Mouse (Mus musculus): ENCODE results near the gene Sectm1b. TPM values are rescaled to one million over a fixed set of nuclear protein-coding genes. Genes with fewer than 3 reads are reported as not detected.
"Not testable (repeated sequence)": the region's sequence is repeated elsewhere in the genome, so short reads cannot be mapped to it uniquely, and the experiment has no call there.

Sectm1b gene
- polyA plus RNA-seq, 1 experiment from 2014 or later = not detected

DNA sequence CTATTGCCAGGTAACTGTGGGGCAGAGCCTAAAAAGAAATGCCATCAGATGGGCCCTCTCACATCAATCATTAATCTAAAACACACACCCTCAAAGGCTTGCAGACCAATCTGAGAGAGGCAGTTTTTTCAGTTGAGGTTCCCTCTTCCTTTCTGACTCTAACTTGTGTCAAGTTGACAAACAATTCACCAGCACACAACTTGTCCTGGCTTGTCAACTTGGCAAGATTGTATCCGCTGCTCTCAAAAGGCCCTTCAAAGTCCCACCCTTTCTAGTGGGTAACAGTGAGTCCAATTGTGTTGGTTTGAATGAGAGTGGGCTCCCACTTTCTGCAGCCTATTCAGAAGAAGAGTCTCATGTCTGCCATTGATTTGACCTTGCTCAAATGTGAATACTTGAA is 18.1 kb downstream of the Sectm1b start:
- ATAC-seq (ENCODE audit: low FRiP score) (no peak), DNase-seq (ENCODE audit: low spot score, missing footprints) (no peak)
- Histone ChIP-seq H3K9ac (ENCODE audit: low read length) (no peak overlapping the region), H3K9me3 (ENCODE audit: control insufficient read depth, low read length) (no peaks in the 10 kb centered on the region), H3K4me1 (ENCODE audit: control insufficient read depth, insufficient read depth, low read length) (no peaks in the 10 kb centered on the region), H3K27ac (ENCODE audit: low read depth, low read length) (no peak overlapping the region), H3K27me3 (ENCODE audit: control insufficient read depth, insufficient read depth, low read length) (no peaks in the 10 kb centered on the region), H3K4me2 (no peak overlapping the region), H3K36me3 (ENCODE audit: control insufficient read depth, insufficient read depth, low read length) (no peaks in the 10 kb centered on the region), H3K4me3 (ENCODE audit: low read depth, low read length) (no peak overlapping the region)
- WGBS = 63% methylated on average over 1 of the region's 1 CpGs

DNA sequence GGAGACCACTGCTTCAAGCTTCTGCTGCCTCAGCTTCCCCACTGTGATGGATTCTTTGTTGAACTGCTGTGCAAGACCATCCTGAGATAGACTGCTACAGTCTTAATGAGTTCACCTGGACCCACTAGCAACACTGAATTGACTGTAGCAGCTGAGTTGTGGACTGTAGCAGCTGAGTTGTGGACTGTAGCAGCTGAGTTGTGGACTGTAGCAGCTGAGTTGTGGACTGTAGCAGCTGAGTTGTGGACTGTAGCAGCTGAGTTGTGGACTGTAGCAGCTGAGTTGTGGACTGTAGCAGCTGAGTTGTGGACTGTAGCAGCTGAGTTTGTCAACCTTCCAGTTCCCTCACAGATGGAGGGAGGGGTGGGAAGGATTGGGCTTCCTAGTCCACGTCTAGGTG is 20.3 kb downstream of the Sectm1b start:
- not testable (repeated sequence) for ATAC-seq (ENCODE audit: low FRiP score); H3K27ac ChIP-seq (ENCODE audit: low read depth, low read length); H3K4me1 ChIP-seq (ENCODE audit: control insufficient read depth, insufficient read depth, low read length); H3K27me3 ChIP-seq (ENCODE audit: control insufficient read depth, insufficient read depth, low read length); H3K36me3 ChIP-seq (ENCODE audit: control insufficient read depth, insufficient read depth, low read length); H3K4me2 ChIP-seq; H3K9ac ChIP-seq (ENCODE audit: low read length); H3K4me3 ChIP-seq (ENCODE audit: low read depth, low read length); DNase-seq (ENCODE audit: low spot score, missing footprints); H3K9me3 ChIP-seq (ENCODE audit: control insufficient read depth, low read length)
- WGBS = 59% methylated on average over 1 of the region's 1 CpGs

GRCm38 (mm10) chr11:121042480-121042879 is 20.9 kb downstream of the Sectm1b start:
- no peak for ATAC-seq (ENCODE audit: low FRiP score)
- Histone ChIP-seq H3K4me3 (ENCODE audit: low read depth, low read length) (no peak overlapping the region), H3K4me2 (no peak overlapping the region), H3K36me3 (ENCODE audit: control insufficient read depth, insufficient read depth, low read length) (no peaks in the 10 kb centered on the region), H3K27me3 (ENCODE audit: control insufficient read depth, insufficient read depth, low read length) (no peaks in the 10 kb centered on the region), H3K4me1 (ENCODE audit: control insufficient read depth, insufficient read depth, low read length) (no peaks in the 10 kb centered on the region), H3K9me3 (ENCODE audit: control insufficient read depth, low read length) (no peaks in the 10 kb centered on the region), H3K9ac (ENCODE audit: low read length) (no peak overlapping the region), H3K27ac (ENCODE audit: low read depth, low read length) (no peak overlapping the region)
- WGBS = 81% methylated on average over 4 of the region's 4 CpGs
- DNase-seq (ENCODE audit: low spot score, missing footprints) = no peak

GRCm38 (mm10) chr11:121041636-121042035 is 21.7 kb downstream of the Sectm1b start:
- H3K27ac ChIP-seq (ENCODE audit: low read depth, low read length) = no peak overlapping the region
- H3K9me3 ChIP-seq (ENCODE audit: control insufficient read depth, low read length) = no peaks in the 10 kb centered on the region
- no peak overlapping the region for H3K4me3 ChIP-seq (ENCODE audit: low read depth, low read length)
- ATAC-seq (ENCODE audit: low FRiP score) (no peak), DNase-seq (ENCODE audit: low spot score, missing footprints) (no peak)
- no peak overlapping the region for H3K4me2 ChIP-seq
- no peaks in the 10 kb centered on the region for H3K4me1 ChIP-seq (ENCODE audit: control insufficient read depth, insufficient read depth, low read length)
- H3K36me3 ChIP-seq (ENCODE audit: control insufficient read depth, insufficient read depth, low read length) = no peaks in the 10 kb centered on the region
- H3K27me3 ChIP-seq (ENCODE audit: control insufficient read depth, insufficient read depth, low read length) = no peaks in the 10 kb centered on the region
- WGBS = 71% methylated on average over 4 of the region's 4 CpGs
- no peak overlapping the region for H3K9ac ChIP-seq (ENCODE audit: low read length)

- Histone ChIP-seq H3K27ac (ENCODE audit: low read depth, low read length) (no peak overlapping the region), H3K4me1 (ENCODE audit: control insufficient read depth, insufficient read depth, low read length) (no peaks in the 10 kb centered on the region), H3K9ac (ENCODE audit: low read length) (no peak overlapping the region), H3K4me2 (no peak overlapping the region), H3K27me3 (ENCODE audit: control insufficient read depth, insufficient read depth, low read length) (no peaks in the 10 kb centered on the region), H3K9me3 (ENCODE audit: control insufficient read depth, low read length) (no peaks in the 10 kb centered on the region), H3K36me3 (ENCODE audit: control insufficient read depth, insufficient read depth, low read length) (no peaks in the 10 kb centered on the region), H3K4me3 (ENCODE audit: low read depth, low read length) (no peak overlapping the region)
- peak; percentile 59; the same call in 1 of the 2 replicates for ATAC-seq (ENCODE audit: low FRiP score)
- DNase-seq (ENCODE audit: low spot score, missing footprints) = peak; percentile 97
- WGBS = 5% methylated on average over 4 of the region's 4 CpGs
These were observed 22.2 kb downstream of the Sectm1b start for GRCm38 (mm10) chr11:121041212-121041611.

DNA sequence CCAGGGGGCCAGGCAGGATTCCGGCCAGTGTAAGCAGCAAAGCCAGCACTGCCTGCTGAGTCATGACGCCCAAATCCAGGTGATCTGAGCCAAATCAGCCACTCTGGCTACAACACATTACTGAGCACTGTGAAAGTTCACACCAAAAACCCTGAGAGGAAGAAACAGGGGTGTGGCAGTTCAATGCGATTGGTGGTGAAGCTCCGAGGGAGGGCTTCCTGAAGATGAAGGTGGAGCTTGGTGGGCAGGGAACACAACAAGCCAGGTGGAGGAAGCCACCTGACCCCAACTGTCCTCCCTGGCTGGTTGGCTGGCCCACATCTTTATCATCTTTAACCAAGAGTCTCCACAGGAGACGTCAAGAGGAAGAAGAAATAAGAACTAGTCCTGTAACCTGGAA is 24.1 kb downstream of the Sectm1b start, which contains the start of gene Cd7:
TSS of gene Cd7 (minus strand) at position 117 of the 400 bp plus-strand sequence.
- 77% methylated on average over 5 of the region's 5 CpGs for WGBS
- no peak within 1 kb of the TSS for H3K4me2 ChIP-seq
- no peak within 1 kb of the TSS for H3K27ac ChIP-seq (ENCODE audit: low read depth, low read length)
- no peak for DNase-seq (ENCODE audit: low spot score, missing footprints)
- no peak within 1 kb of the TSS for H3K4me3 ChIP-seq (ENCODE audit: low read depth, low read length)
- no peaks in the 10 kb centered on the region for H3K9me3 ChIP-seq (ENCODE audit: control insufficient read depth, low read length)
- ATAC-seq (ENCODE audit: low FRiP score) = no peak
- no peak within 1 kb of the TSS for H3K9ac ChIP-seq (ENCODE audit: low read length)
- no peaks in the 10 kb centered on the region for H3K4me1 ChIP-seq (ENCODE audit: control insufficient read depth, insufficient read depth, low read length)
- no peaks in the 10 kb centered on the region for H3K36me3 ChIP-seq (ENCODE audit: control insufficient read depth, insufficient read depth, low read length)
- H3K27me3 ChIP-seq (ENCODE audit: control insufficient read depth, insufficient read depth, low read length) = no peaks in the 10 kb centered on the region

DNA sequence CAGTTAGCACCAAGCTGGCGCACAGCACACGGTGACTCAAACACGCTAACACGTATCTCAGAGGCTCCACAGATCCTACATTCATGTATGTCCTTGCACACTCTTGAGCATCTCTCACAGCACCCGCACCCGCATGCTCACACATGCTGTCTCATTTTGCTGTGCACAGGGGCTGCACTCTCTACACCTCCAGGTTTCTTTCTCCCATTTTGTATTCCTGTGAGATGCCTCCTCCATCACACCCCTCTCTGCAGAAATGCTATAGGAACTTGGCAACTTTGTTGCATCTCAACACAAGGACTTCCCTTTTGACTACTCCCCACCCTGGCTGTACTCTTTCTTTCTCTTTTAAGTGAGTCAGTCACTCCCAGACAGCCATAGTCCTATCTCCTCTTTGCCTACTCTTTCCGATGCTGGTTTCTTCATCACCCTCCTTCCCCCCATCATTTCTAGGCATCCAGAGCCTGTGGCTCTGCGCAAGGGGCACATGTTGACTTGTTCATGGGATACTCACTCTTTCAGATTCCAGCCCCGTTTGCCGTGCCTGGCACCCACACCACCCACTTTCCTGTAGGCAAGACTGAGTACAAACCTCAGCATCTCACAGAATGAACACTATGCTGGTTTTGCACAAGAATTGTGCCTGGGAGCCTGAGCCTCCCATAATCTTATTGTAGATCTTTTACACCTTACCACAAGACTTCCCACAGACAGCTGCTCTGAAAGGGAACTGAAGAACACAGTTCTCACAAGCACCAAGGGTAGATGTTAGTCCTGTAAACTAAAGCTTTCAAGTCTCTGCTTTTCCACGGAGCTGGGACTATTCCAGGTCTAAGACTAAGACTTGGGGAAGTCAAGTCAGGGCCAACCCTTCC is 24.8 kb downstream of the Sectm1b start:
- no peak overlapping the region for H3K4me2 ChIP-seq
- 88% methylated on average over 11 of the region's 11 CpGs for WGBS

GRCm38 (mm10) chr11:121033118-121033517 is 30.3 kb downstream of the Sectm1b start:
- WGBS = 82% methylated on average over 5 of the region's 5 CpGs
- ATAC-seq (ENCODE audit: low FRiP score) = no peak

More for the DNA sequence above, 24.8 kb downstream of the Sectm1b start:
- H3K9ac ChIP-seq (ENCODE audit: low read length) = no peak overlapping the region
- no peak for DNase-seq (ENCODE audit: low spot score, missing footprints)
- no peaks in the 10 kb centered on the region for H3K9me3 ChIP-seq (ENCODE audit: control insufficient read depth, low read length)
- ATAC-seq (ENCODE audit: low FRiP score) = no peak
- H3K36me3 ChIP-seq (ENCODE audit: control insufficient read depth, insufficient read depth, low read length) = no peaks in the 10 kb centered on the region
- no peak overlapping the region for H3K4me3 ChIP-seq (ENCODE audit: low read depth, low read length)
- no peak overlapping the region for H3K27ac ChIP-seq (ENCODE audit: low read depth, low read length)
- H3K27me3 ChIP-seq (ENCODE audit: control insufficient read depth, insufficient read depth, low read length) = no peaks in the 10 kb centered on the region
- H3K4me1 ChIP-seq (ENCODE audit: control insufficient read depth, insufficient read depth, low read length) = no peaks in the 10 kb centered on the region

DNA sequence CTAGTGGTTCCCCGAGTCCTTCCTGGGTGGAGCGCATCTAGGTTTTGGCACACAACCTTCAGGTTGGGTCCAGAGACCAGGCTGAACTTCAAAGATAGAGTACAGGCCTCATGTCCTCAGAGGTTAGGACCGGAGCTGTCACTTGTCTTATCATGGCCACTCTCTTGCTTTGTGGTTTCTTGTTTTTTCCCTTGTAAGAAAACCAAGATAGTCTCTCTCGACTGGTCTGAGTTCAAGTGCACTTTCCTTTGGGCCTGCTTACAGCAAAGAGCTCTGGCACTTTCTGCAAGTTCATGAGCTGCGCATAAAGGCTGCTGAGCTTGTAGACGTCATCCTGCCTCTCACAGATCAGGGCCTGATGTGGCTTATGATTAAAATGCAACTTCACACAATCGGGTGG is 36.1 kb downstream of the Sectm1b start:
- no peak overlapping the region for H3K9ac ChIP-seq (ENCODE audit: low read length)
- H3K4me3 ChIP-seq (ENCODE audit: low read depth, low read length) = no peak overlapping the region
- H3K27ac ChIP-seq (ENCODE audit: low read depth, low read length) = no peak overlapping the region
- H3K4me1 ChIP-seq (ENCODE audit: control insufficient read depth, insufficient read depth, low read length) = no peaks in the 10 kb centered on the region
- no peaks in the 10 kb centered on the region for H3K9me3 ChIP-seq (ENCODE audit: control insufficient read depth, low read length)
- H3K4me2 ChIP-seq = no peak overlapping the region
- H3K27me3 ChIP-seq (ENCODE audit: control insufficient read depth, insufficient read depth, low read length) = no peaks in the 10 kb centered on the region
- ATAC-seq (ENCODE audit: low FRiP score) (no peak), DNase-seq (ENCODE audit: low spot score, missing footprints) (no peak)
- WGBS = 90% methylated on average over 7 of the region's 7 CpGs
- H3K36me3 ChIP-seq (ENCODE audit: control insufficient read depth, insufficient read depth, low read length) = no peaks in the 10 kb centered on the region

More at GRCm38 (mm10) chr11:121033118-121033517, 30.3 kb downstream of the Sectm1b start:
- H3K4me2 ChIP-seq = no peak overlapping the region
- no peaks in the 10 kb centered on the region for H3K27me3 ChIP-seq (ENCODE audit: control insufficient read depth, insufficient read depth, low read length)
- no peak overlapping the region for H3K9ac ChIP-seq (ENCODE audit: low read length)
- no peaks in the 10 kb centered on the region for H3K4me1 ChIP-seq (ENCODE audit: control insufficient read depth, insufficient read depth, low read length)
- no peak for DNase-seq (ENCODE audit: low spot score, missing footprints)
- no peaks in the 10 kb centered on the region for H3K9me3 ChIP-seq (ENCODE audit: control insufficient read depth, low read length)
- H3K27ac ChIP-seq (ENCODE audit: low read depth, low read length) = no peak overlapping the region
- no peaks in the 10 kb centered on the region for H3K36me3 ChIP-seq (ENCODE audit: control insufficient read depth, insufficient read depth, low read length)
- H3K4me3 ChIP-seq (ENCODE audit: low read depth, low read length) = no peak overlapping the region

Data from midbrain, embryonic 11.5 days (tissue).